Mouse (Mus musculus): ENCODE measurements around the gene Galnt9.

GRCm38 (mm10) chr5:110604311-110604710 is 60.2 kb downstream of the Galnt9 start:
- TF ChIP-seq CTCF (IDR thresholded peaks at IDR 0.05; ENCODE audit: low read depth) (no peak), EP300 (IDR thresholded peaks at IDR 0.05; ENCODE audit: low read depth) (no peak)
